Mouse (Mus musculus) spleen, adult 2 months (tissue): ENCODE measurements around the gene B4galt1. TPM values are rescaled to one million over a fixed set of nuclear protein-coding genes. Genes with fewer than 3 reads are reported as not detected.

ENCODE experiments used
- DNase-seq, 2 experiments: peaks; one replicate each; pipeline versions ENCODE4 v3.0.0 to v3.0.0-alpha.2; 2012 to 2021; ENCODE audit warnings: low spot score in 2 of 2, low read depth in 1 of 2
- H3K27ac ChIP-seq: fragments of 200-500 bp; 2 replicates; pipeline ENCODE4 v1.5.1; 2012; ENCODE audit warnings: low read length, inconsistent platforms; ENCODE audit not compliant: insufficient read depth
- H3K27me3 ChIP-seq: fragments of 200-500 bp; 2 replicates; pipeline ENCODE4 v1.6.1; 2012; ENCODE audit warnings: mild to moderate bottlenecking, moderate library complexity, low read length, inconsistent platforms; ENCODE audit not compliant: control insufficient read depth, insufficient read depth
- H3K36me3 ChIP-seq: fragments of 200-500 bp; 2 replicates; pipeline ENCODE4 v1.6.1; 2012; ENCODE audit warnings: mild to moderate bottlenecking, low read length, inconsistent platforms; ENCODE audit not compliant: control insufficient read depth, insufficient read depth
- H3K4me1 ChIP-seq: fragments of 200-500 bp; 2 replicates; pipeline ENCODE4 v1.6.1; 2011; ENCODE audit warnings: inconsistent platforms; ENCODE audit not compliant: control insufficient read depth, insufficient read depth, insufficient read length
- H3K4me3 ChIP-seq: fragments of 200-500 bp; 2 replicates; pipeline ENCODE4 v1.5.1; 2011; ENCODE audit warnings: mild to moderate bottlenecking, inconsistent platforms; ENCODE audit not compliant: insufficient read depth, insufficient read length; ENCODE audit errors: extremely low read depth
- CTCF ChIP-seq: fragments of 200-500 bp; IDR thresholded peaks from 2 replicates; pipeline ENCODE4 v1.5.1; 2011; ENCODE audit warnings: mild to moderate bottlenecking, inconsistent platforms; ENCODE audit not compliant: insufficient read depth, insufficient read length, insufficient replicate concordance; ENCODE audit errors: extremely low read depth
- POLR2A ChIP-seq: fragments of 200-500 bp; IDR thresholded peaks from 2 replicates; pipeline ENCODE4 v1.6.1; 2011; ENCODE audit warnings: low read depth, low read length, inconsistent platforms
- WGBS: fragments of 180-500 bp; shearing (Covaris S2); methylation state at CpG from one replicate; pipeline ENCODE4 v1.1.7; 2018; 5-methylcytosine and 5-hydroxymethylcytosine counted together
- polyA plus RNA-seq: library from polyadenylated mRNA; depleted of rRNA; stranded (reverse); fragments of >200 nt; gene quantifications from 2 replicates; pipeline ENCODE4 v1.2.3, GENCODE M21; 2012

Gene B4galt1
- polyA plus RNA-seq, 1 experiment, result 24.6 TPM

GRCm38 (mm10) chr4:40784556-40785169 is 69.1 kb downstream of the B4galt1 start:
- Histone ChIP-seq H3K27ac (no peak overlapping the region), H3K4me1 (peaks cover 16% of the 10 kb centered on the region; the same call in 1 of the 2 replicates), H3K27me3 (no peaks in the 10 kb centered on the region), H3K4me3 (no peak overlapping the region), H3K36me3 (no peaks in the 10 kb centered on the region)
- DNase-seq, result no peak
- WGBS, result 59% methylated on average over 10 of the region's 10 CpGs
- TF ChIP-seq CTCF (no peak), POLR2A (no peak)

GRCm38 (mm10) chr4:40783049-40783448 is 70.8 kb downstream of the B4galt1 start:
- no peak overlapping the region for H3K4me3 ChIP-seq
- peaks cover 16% of the 10 kb centered on the region; the same call in 1 of the 2 replicates for H3K4me1 ChIP-seq
- 88% methylated on average over 4 of the region's 4 CpGs for WGBS
- TF ChIP-seq CTCF (no peak), POLR2A (no peak)
- H3K36me3 ChIP-seq, result no peaks in the 10 kb centered on the region
- H3K27ac ChIP-seq, result no peak overlapping the region
- DNase-seq, result no peak
- H3K27me3 ChIP-seq, result no peaks in the 10 kb centered on the region

DNA sequence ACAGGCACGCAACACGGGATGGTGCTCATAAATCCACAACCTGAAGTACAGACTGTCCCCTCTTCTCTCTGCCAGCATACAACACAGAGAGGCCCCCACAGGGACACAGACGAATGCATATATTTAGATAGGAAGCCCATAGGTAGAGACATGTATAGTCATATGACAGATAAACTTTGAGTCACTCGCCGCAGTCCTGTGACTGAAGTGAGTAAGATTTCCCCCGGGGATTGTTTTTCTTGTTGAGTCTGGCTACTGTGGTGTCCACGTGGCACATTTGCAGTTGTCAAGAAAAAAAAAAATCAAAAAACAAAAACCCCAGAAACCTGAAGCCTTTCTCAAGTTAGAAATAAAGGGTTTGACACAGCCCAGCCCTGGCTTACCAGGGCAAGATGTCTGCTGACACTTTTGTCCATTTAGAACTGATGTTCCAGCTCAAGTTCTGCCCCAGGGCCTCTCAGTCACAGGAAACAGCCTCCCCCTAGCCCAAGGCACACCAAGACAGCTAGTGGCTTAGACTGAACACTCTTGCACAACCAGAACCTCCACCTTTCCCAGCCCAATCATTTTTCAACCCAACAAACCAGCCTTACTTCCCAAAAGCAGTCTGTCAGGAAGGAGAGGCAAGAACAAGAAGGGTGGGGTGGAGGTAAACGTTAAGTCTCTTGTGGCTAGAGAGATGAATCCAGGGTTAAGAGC is 71.9 kb downstream of the B4galt1 start:
- 8% methylated on average over 8 of the region's 8 CpGs for WGBS
- Histone ChIP-seq H3K4me1 (peaks cover 18% of the 10 kb centered on the region; the same call in 1 of the 2 replicates), H3K27ac (peak overlapping the region; percentile 90), H3K4me3 (no peak overlapping the region), H3K36me3 (no peaks in the 10 kb centered on the region), H3K27me3 (no peaks in the 10 kb centered on the region)
- TF ChIP-seq CTCF (no peak), POLR2A (no peak)
- DNase-seq, result peak in 1 of 2 experiments; percentile 79

DNA sequence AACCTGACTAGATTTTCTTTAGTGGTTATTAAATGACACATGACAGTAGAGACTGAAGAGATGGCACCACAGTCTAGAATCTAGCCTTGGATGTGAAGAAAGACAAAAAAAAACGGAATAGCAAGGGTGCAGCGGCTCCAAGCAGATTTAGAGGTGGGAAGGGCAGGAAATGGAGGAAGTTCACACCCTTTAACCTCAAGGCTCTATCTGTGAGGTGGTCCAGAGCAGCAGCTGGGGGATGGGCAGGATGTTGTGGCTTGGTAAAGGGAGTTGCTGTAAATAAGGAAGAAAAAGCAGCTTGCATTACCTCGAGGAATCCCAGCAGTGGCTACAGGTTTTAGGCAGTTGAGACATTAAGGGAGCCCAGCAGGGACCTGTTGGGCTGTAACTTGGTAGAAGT is 72.7 kb downstream of the B4galt1 start:
- Histone ChIP-seq H3K4me3 (no peak overlapping the region), H3K36me3 (no peaks in the 10 kb centered on the region), H3K4me1 (peaks cover 19% of the 10 kb centered on the region; the same call in 1 of the 2 replicates), H3K27ac (peak overlapping the region; percentile 90), H3K27me3 (no peaks in the 10 kb centered on the region)
- DNase-seq, result peak; percentile 60 to 79
- under 1% methylated on average over 3 of the region's 3 CpGs for WGBS
- TF ChIP-seq CTCF, result no peak
- no peak for TF ChIP-seq POLR2A

DNA sequence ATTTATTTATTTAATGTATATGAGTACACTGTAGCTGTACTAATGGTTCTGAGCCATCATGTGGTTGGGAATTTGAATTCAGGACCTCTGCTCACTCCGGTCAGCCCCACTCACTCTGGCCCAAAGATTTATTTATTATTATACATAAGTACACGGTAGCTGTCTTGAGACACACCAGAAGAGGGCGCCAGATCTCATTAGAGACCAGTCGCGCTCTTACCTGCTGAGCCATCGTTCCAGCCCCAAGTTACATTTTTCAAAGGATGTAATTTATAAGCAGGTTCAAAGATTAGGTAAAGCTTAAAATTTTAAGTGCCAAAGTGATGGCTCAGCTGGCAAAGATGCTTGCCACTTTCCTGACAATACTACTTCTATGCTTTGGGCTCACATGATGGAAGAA is 75.1 kb downstream of the B4galt1 start:
- no peak for DNase-seq
- peaks cover 19% of the 10 kb centered on the region; the same call in 1 of the 2 replicates for H3K4me1 ChIP-seq
- no peak overlapping the region for H3K27ac ChIP-seq
- H3K27me3 ChIP-seq, result no peaks in the 10 kb centered on the region
- no peak overlapping the region for H3K4me3 ChIP-seq
- TF ChIP-seq POLR2A (no peak), CTCF (no peak)
- WGBS, result 66% methylated on average over 6 of the region's 6 CpGs
- no peaks in the 10 kb centered on the region for H3K36me3 ChIP-seq

DNA sequence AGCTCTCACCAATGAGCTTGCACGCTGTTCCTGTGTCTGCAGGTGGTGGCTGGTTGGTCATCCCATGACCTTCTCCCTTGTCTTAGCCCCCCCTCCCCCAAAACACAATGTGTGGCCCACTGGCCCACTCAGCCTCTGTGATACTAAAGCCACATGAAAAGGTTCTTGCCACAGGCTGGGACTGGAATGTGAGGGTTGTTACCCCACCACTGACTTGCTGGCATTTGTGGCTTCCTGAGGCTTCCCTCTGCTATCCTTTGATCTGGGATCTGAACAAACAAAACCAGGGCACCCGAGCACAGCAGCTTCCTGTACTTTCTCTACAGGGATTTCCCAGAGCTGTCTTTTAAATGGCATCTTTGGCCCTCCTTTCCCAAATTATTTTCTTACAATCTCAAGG is 76.7 kb downstream of the B4galt1 start:
- Histone ChIP-seq H3K27me3 (no peaks in the 10 kb centered on the region), H3K27ac (no peak overlapping the region), H3K4me1 (peaks cover 13% of the 10 kb centered on the region; the same call in 1 of the 2 replicates), H3K4me3 (no peak overlapping the region), H3K36me3 (no peaks in the 10 kb centered on the region)
- WGBS, result 37% methylated on average over 2 of the region's 2 CpGs
- DNase-seq, result no peak
- TF ChIP-seq CTCF, result no peak
- TF ChIP-seq POLR2A, result no peak

DNA sequence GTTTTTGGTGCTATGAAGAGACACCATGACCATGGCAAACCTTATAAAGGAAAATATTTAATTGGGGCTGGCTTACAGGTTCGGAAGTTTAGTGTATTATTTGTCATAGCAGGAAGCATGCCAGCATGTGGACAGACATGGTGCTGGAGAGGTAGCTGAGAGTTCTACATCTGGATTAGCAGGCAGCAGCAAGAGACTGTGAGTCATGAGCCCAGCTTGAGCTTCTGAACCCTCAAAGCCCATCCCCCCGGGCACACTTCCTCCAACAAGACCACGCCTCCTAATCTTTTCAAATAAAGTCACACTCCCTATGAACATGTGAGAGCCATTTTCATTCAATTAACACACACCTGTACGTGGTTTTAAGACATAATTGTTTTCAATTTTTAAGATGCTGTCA is 77.4 kb downstream of the B4galt1 start:
- Histone ChIP-seq H3K4me1 (peaks cover 8% of the 10 kb centered on the region; the same call in 1 of the 2 replicates), H3K4me3 (no peak overlapping the region), H3K36me3 (no peaks in the 10 kb centered on the region), H3K27ac (no peak overlapping the region), H3K27me3 (no peaks in the 10 kb centered on the region)
- TF ChIP-seq POLR2A (no peak), CTCF (no peak)
- DNase-seq, result no peak
- 61% methylated on average over 4 of the region's 4 CpGs for WGBS
